Mouse (Mus musculus): ENCODE data around the gene H2afz.
"Not testable (repeated sequence)": the region's sequence is repeated elsewhere in the genome, so short reads cannot be mapped to it uniquely, and the experiment has no call there.

The H2afz gene

DNA sequence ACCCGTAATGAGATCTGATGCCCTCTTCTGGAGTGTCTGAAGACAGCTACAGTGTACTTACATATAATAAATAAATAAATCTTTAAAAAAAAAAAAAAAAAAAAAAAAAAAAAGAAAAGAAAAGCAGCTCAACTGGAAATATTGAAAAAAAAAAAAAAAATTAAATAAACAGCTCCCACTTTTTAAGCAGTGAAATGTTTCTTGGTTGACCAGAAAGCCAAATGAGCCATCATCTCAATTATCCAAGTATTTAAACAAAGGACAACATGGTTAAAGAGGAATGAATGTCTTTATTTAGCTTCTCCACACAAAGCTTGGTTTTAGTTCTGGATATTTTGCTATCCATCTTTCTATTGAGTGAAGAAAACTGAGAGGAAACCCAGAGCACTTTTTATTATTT, 50.3 kb downstream of the H2afz start:
- in situ Hi-C loops (cut with MboI, MseI), result not testable (repeated sequence)
